Mouse (Mus musculus) testis, adult 2 months (tissue): Measurements from ENCODE around the gene Xkr7. TPM values are rescaled to one million over a fixed set of nuclear protein-coding genes. Genes with fewer than 3 reads are reported as not detected.

Experiments used
- H3K27ac ChIP-seq: fragments of 200-500 bp; 2 replicates; pipeline ENCODE4 v1.5.1; 2012; ENCODE audit warnings: low read depth, low read length; ENCODE audit not compliant: control insufficient read depth, insufficient read depth
- H3K27me3 ChIP-seq: fragments of 200-500 bp; 2 replicates; pipeline ENCODE4 v1.6.1; 2012; ENCODE audit warnings: mild to moderate bottlenecking, low read length, moderate library complexity; ENCODE audit not compliant: control insufficient read depth, insufficient read depth
- H3K36me3 ChIP-seq: fragments of 200-500 bp; 2 replicates; pipeline ENCODE4 v1.6.1; 2012; ENCODE audit warnings: mild to moderate bottlenecking, low read length; ENCODE audit not compliant: control insufficient read depth, insufficient read depth
- H3K4me1 ChIP-seq: fragments of 200-500 bp; 2 replicates; pipeline ENCODE4 v1.6.1; 2012; ENCODE audit warnings: low read length; ENCODE audit not compliant: control insufficient read depth, insufficient read depth
- H3K4me3 ChIP-seq: fragments of 200-500 bp; 2 replicates; pipeline ENCODE4 v1.5.1; 2012; ENCODE audit warnings: low read depth, mild to moderate bottlenecking, low read length, moderate library complexity, mixed read lengths; ENCODE audit not compliant: control insufficient read depth
- CTCF ChIP-seq: fragments of 200-500 bp; IDR thresholded peaks from 2 replicates; pipeline ENCODE4 v1.5.1; 2012; ENCODE audit warnings: low read depth, mild to moderate bottlenecking, inconsistent platforms, low read length, moderate library complexity; ENCODE audit not compliant: control insufficient read depth, insufficient read depth, insufficient replicate concordance
- POLR2A ChIP-seq: fragments of 200-500 bp; IDR thresholded peaks from 2 replicates; pipeline ENCODE4 v1.6.1; 2012; ENCODE audit warnings: low read depth, mild to moderate bottlenecking, inconsistent platforms, low read length, moderate library complexity; ENCODE audit not compliant: control insufficient read depth
- polyA plus RNA-seq: library from polyadenylated mRNA; depleted of rRNA; stranded (reverse); fragments of >200 nt; gene quantifications from 2 replicates; pipeline ENCODE4 v1.2.3, GENCODE M21; 2012; rRNA removed

Gene Xkr7
- polyA plus RNA-seq, 1 experiment = 1.1 TPM

- Histone ChIP-seq H3K4me3 (no peak overlapping the region), H3K27ac (no peak overlapping the region), H3K27me3 (no peaks in the 10 kb centered on the region), H3K4me1 (peaks cover 9% of the 10 kb centered on the region), H3K36me3 (no peaks in the 10 kb centered on the region)
- TF ChIP-seq CTCF (no peak), POLR2A (no peak)
Observed at GRCm38 (mm10) chr2:153087091-153087490, 55.4 kb downstream of the Xkr7 start.

- peaks cover 9% of the 10 kb centered on the region for H3K4me1 ChIP-seq
- H3K27ac ChIP-seq = no peak overlapping the region
- no peaks in the 10 kb centered on the region for H3K27me3 ChIP-seq
- no peaks in the 10 kb centered on the region for H3K36me3 ChIP-seq
- H3K4me3 ChIP-seq = no peak overlapping the region
- no peak for TF ChIP-seq CTCF
Observed at GRCm38 (mm10) chr2:153089316-153089715, 57.7 kb downstream of the Xkr7 start.

GRCm38 (mm10) chr2:153090551-153091165 lies 59.0 kb downstream of the Xkr7 start:
- Histone ChIP-seq H3K27ac (no peak overlapping the region), H3K27me3 (no peaks in the 10 kb centered on the region)
- TF ChIP-seq POLR2A (no peak), CTCF (no peak)

More at GRCm38 (mm10) chr2:153090551-153091165, 59.0 kb downstream of the Xkr7 start:
- peaks cover 9% of the 10 kb centered on the region for H3K4me1 ChIP-seq
- H3K36me3 ChIP-seq = no peaks in the 10 kb centered on the region
- H3K4me3 ChIP-seq = no peak overlapping the region

Other genes with a start within 250 kb of the Xkr7 start
- gene Bcl2l1, start 200.1 kb upstream of the Xkr7 start, polyA plus RNA-seq = 74.9 and 80.8 TPM in 2 replicates
- gene Tpx2, start 183.9 kb upstream of the Xkr7 start, polyA plus RNA-seq = 8.2 and 9.0 TPM in 2 replicates
- gene Mylk2, start 120.5 kb upstream of the Xkr7 start, polyA plus RNA-seq = 0.04 TPM in 1 of 2 replicates, not detected in the other
- gene Foxs1, start 98.6 kb upstream of the Xkr7 start, polyA plus RNA-seq = 4.1 and 4.3 TPM in 2 replicates
- 151 and 166 TPM in 2 replicates for gene Dusp15, start 80.2 kb upstream of the Xkr7 start, polyA plus RNA-seq
- 203 and 218 TPM in 2 replicates for gene Ttll9, start 69.4 kb upstream of the Xkr7 start, polyA plus RNA-seq
- gene Pdrg1, start 16.4 kb upstream of the Xkr7 start, polyA plus RNA-seq = 20.7 and 22.0 TPM in 2 replicates
- gene Ccm2l, start 34.1 kb downstream of the Xkr7 start, polyA plus RNA-seq = 1.3 and 1.4 TPM in 2 replicates
- 0.17 and 0.37 TPM in 2 replicates for gene Hck, start 76.6 kb downstream of the Xkr7 start, polyA plus RNA-seq
- gene Tm9sf4, start 129.5 kb downstream of the Xkr7 start, polyA plus RNA-seq = 52.5 and 52.7 TPM in 2 replicates
- gene Tspyl3, start 193.6 kb downstream of the Xkr7 start, polyA plus RNA-seq = 0.83 and 1.0 TPM in 2 replicates
- 16.1 and 17.3 TPM in 2 replicates for gene Plagl2, start 209.6 kb downstream of the Xkr7 start, polyA plus RNA-seq
- 10.8 and 12.8 TPM in 2 replicates for gene Pofut1, start 209.7 kb downstream of the Xkr7 start, polyA plus RNA-seq